Mouse (Mus musculus) embryonic fibroblast, embryonic 13.5 days (primary cell): Measurements from ENCODE around the gene Car15.

Experiments
- CTCF ChIP-seq: IDR thresholded peaks from 2 replicates; pipeline ENCODE4 v1.5.1; 2011; ENCODE audit warnings: mild to moderate bottlenecking, control low read depth, low read length, moderate library complexity, borderline replicate concordance; ENCODE audit not compliant: insufficient read depth
- POLR2A ChIP-seq: IDR thresholded peaks from 2 replicates; pipeline ENCODE4 v1.6.1; 2011; ENCODE audit warnings: low read depth, mild to moderate bottlenecking, control low read depth, low read length, moderate library complexity

- TF ChIP-seq POLR2A (no peak), CTCF (no peak)
These were observed 27.6 kb upstream of the Car15 start for GRCm38 (mm10) chr16:17865770-17866169.
